26 mouse cellular contexts compared by ENCODE assay signal in genomic region chr6:86519767-86520345, GRCm38 (mm10). TPM values are rescaled to one million over a fixed set of nuclear protein-coding genes. Genes with fewer than 3 reads are reported as not detected.
DNase-seq lines count a peak whose midpoint lies in the region; ATAC-seq and TF ChIP-seq lines count a peak whose summit lies in the region.
"Had no signal": no experiment of that assay in that cellular context is flagged by ENCODE, and none has a peak within 500 bp of the region (broad histone marks: within the 10 kb centered on the region; RNA-seq: fewer than 3 reads in every experiment).

No protein-coding gene starts in this region.

- H3K27ac ChIP-seq in midbrain, embryonic 11.5 days (ENCODE audit: low read depth, low read length), result no peak overlapping the region
- H3K27ac ChIP-seq in midbrain, embryonic 16.5 days (ENCODE audit: low read length), result no peak overlapping the region
- peak overlapping the region; percentile 92 for H3K27ac ChIP-seq in ES-E14 (ENCODE audit: insufficient read depth, low read depth, low read length, poor library complexity, severe bottlenecking)
- H3K27ac ChIP-seq in kidney, embryonic 15.5 days, result peak overlapping the region; percentile 51
- H3K27ac ChIP-seq: embryonic facial prominence, embryonic 15.5 days; heart, adult 2 months; heart, embryonic 13.5 days; hindbrain, embryonic 13.5 days; limb, embryonic 13.5 days; liver, embryonic 14.5 days; stomach, embryonic 15.5 days had no signal

- WGBS in midbrain, embryonic 11.5 days, result 86% methylated on average over 3 of the region's 3 CpGs
- WGBS in midbrain, embryonic 16.5 days, result 79% methylated on average over 3 of the region's 3 CpGs
- WGBS in kidney, embryonic 15.5 days, result 64% methylated on average over 3 of the region's 3 CpGs

- no peaks in the 10 kb centered on the region for H3K27me3 ChIP-seq in midbrain, embryonic 11.5 days (ENCODE audit: control insufficient read depth, insufficient read depth, low read length)
- H3K27me3 ChIP-seq in midbrain, embryonic 16.5 days (ENCODE audit: control insufficient read depth, insufficient read depth, low read depth, low read length), result no peaks in the 10 kb centered on the region
- no peaks in the 10 kb centered on the region for H3K27me3 ChIP-seq in kidney, embryonic 15.5 days
- H3K27me3 ChIP-seq: embryonic facial prominence, embryonic 15.5 days; heart, embryonic 13.5 days; hindbrain, embryonic 13.5 days; limb, embryonic 13.5 days; Patski; stomach, embryonic 15.5 days had no signal

- intact Hi-C loops in heart, postnatal 36 days (cut with DNase I), result no loop called here

- ATAC-seq in midbrain, embryonic 11.5 days (ENCODE audit: low FRiP score), result no peak
- no peak for ATAC-seq in midbrain, embryonic 16.5 days
- ATAC-seq in kidney, embryonic 15.5 days (replicated peaks; ENCODE audit: low FRiP score), result no peak
- ATAC-seq: forebrain, embryonic 14.5 days; inflammation-experienced regulatory T-cells, adult 6 months; Patski had no signal

- peak; percentile 33 for DNase-seq in midbrain, embryonic 11.5 days (ENCODE audit: low spot score, missing footprints)
- DNase-seq in ES-E14 (ENCODE audit: low read depth, low spot score), result peak; percentile 68
- DNase-seq in kidney, postnatal 36 days, result peak; percentile 38 to 53
- no peak for DNase-seq in cerebellum, postnatal 36 days
- no peak for DNase-seq in heart, adult 11 months
- DNase-seq in heart, postnatal 36 days, result no peak
- DNase-seq: adrenal gland, postnatal 10 days; cerebellum, adult 9-10 months; gastrocnemius, postnatal 25 days; heart, adult 2 months; layer of hippocampus, adult 9-11 months; lung, embryonic 14.5 days; lung, postnatal 4 days; thymus, adult 18-20 months; thymus, postnatal 4 days had no signal

- in situ Hi-C loops in ES-E14 (cut with MboI; ENCODE audit: low sequenced_read_pairs in 2 of 2, unreplicated experiment in 2 of 2), result no loop called here

- H3K9me3 ChIP-seq in midbrain, embryonic 11.5 days (ENCODE audit: control insufficient read depth, low read length), result no peaks in the 10 kb centered on the region
- H3K9me3 ChIP-seq in midbrain, embryonic 16.5 days (replicated peaks; ENCODE audit: control insufficient read depth, low read length, poor library complexity, severe bottlenecking), result no peaks in the 10 kb centered on the region
- no peaks in the 10 kb centered on the region for H3K9me3 ChIP-seq in ES-E14 (ENCODE audit: control insufficient read depth, insufficient read depth, low read depth, low read length)
- H3K9me3 ChIP-seq in kidney, embryonic 15.5 days (replicated peaks), result no peaks in the 10 kb centered on the region
- H3K9me3 ChIP-seq: embryonic facial prominence, embryonic 15.5 days; heart, embryonic 13.5 days; hindbrain, embryonic 13.5 days; limb, embryonic 13.5 days; stomach, embryonic 15.5 days had no signal

- 0 out of 2 replicates have a peak, but pooled peaks cover 2% of the 10 kb centered on the region for H3K36me3 ChIP-seq in midbrain, embryonic 11.5 days (ENCODE audit: control insufficient read depth, insufficient read depth, low read length)
- H3K36me3 ChIP-seq in midbrain, embryonic 16.5 days (ENCODE audit: control insufficient read depth, insufficient read depth, low read length), result peaks cover 4% of the 10 kb centered on the region
- H3K36me3 ChIP-seq in ES-E14 (ENCODE audit: control insufficient read depth, insufficient read depth, low read length, poor library complexity, severe bottlenecking), result peaks cover 13% of the 10 kb centered on the region
- peaks cover 20% of the 10 kb centered on the region for H3K36me3 ChIP-seq in kidney, embryonic 15.5 days

- H3K4me1 ChIP-seq in midbrain, embryonic 11.5 days (ENCODE audit: control insufficient read depth, insufficient read depth, low read length), result peaks cover 11% of the 10 kb centered on the region
- peaks cover 19% of the 10 kb centered on the region for H3K4me1 ChIP-seq in midbrain, embryonic 16.5 days (ENCODE audit: control insufficient read depth, insufficient read depth, low read length)
- peaks cover 0 to 12% of the 10 kb centered on the region in 2 experiments; a peak in 2 of 4 replicates for H3K4me1 ChIP-seq in ES-E14 (ENCODE audit: control insufficient read depth in 2 of 2, insufficient read depth in 2 of 2, low read length in 2 of 2, poor library complexity in 1 of 2)
- peaks cover 16% of the 10 kb centered on the region for H3K4me1 ChIP-seq in kidney, embryonic 15.5 days

- no peak overlapping the region for H3K9ac ChIP-seq in midbrain, embryonic 11.5 days (ENCODE audit: low read length)
- H3K9ac ChIP-seq in midbrain, embryonic 16.5 days (ENCODE audit: low read depth, low read length), result no peak overlapping the region
- no peak overlapping the region for H3K9ac ChIP-seq in ES-E14 (ENCODE audit: insufficient read depth, low read depth, low read length, poor library complexity, severe bottlenecking)
- H3K9ac ChIP-seq in kidney, embryonic 15.5 days, result no peak overlapping the region
- H3K9ac ChIP-seq: embryonic facial prominence, embryonic 15.5 days; heart, embryonic 13.5 days; hindbrain, embryonic 13.5 days; limb, embryonic 13.5 days; liver, embryonic 14.5 days; lung, embryonic 14.5 days; stomach, embryonic 15.5 days had no signal

- no peak overlapping the region for H3K4me3 ChIP-seq in midbrain, embryonic 11.5 days (ENCODE audit: low read depth, low read length)
- H3K4me3 ChIP-seq in midbrain, embryonic 16.5 days (ENCODE audit: low read depth, low read length), result no peak overlapping the region
- H3K4me3 ChIP-seq in ES-E14 (ENCODE audit: insufficient read depth in 1 of 2, low read depth in 1 of 2, low read length in 2 of 2, poor library complexity in 1 of 2, severe bottlenecking in 1 of 2), result no peak overlapping the region
- no peak overlapping the region for H3K4me3 ChIP-seq in kidney, embryonic 15.5 days (replicated peaks)
- H3K4me3 ChIP-seq: embryonic facial prominence, embryonic 15.5 days; heart, adult 2 months; heart, embryonic 13.5 days; hindbrain, embryonic 13.5 days; limb, embryonic 13.5 days; stomach, embryonic 15.5 days had no signal

- no peak overlapping the region for H3K4me2 ChIP-seq in midbrain, embryonic 11.5 days
- no peak overlapping the region for H3K4me2 ChIP-seq in midbrain, embryonic 16.5 days (ENCODE audit: low read length)
- no peak overlapping the region for H3K4me2 ChIP-seq in kidney, embryonic 15.5 days
- H3K4me2 ChIP-seq: embryonic facial prominence, embryonic 15.5 days; heart, embryonic 13.5 days; hindbrain, embryonic 13.5 days; limb, embryonic 13.5 days; lung, embryonic 14.5 days; stomach, embryonic 15.5 days had no signal

TF ChIP-seq in ES-E14, 5 proteins besides CTCF, POLR2A, EP300 and RAD21:
- TF ChIP-seq HCFC1 (IDR thresholded peaks at IDR 0.05; ENCODE audit: borderline replicate concordance, insufficient read depth, low read length) (no peak), MAFK (IDR thresholded peaks at IDR 0.05; ENCODE audit: insufficient read depth, low read depth, low read length) (0 out of 2 replicates have a peak, but pooled peaks have one; percentile 16), CHD2 (IDR thresholded peaks at IDR 0.05; ENCODE audit: low read depth, low read length) (peak; percentile 59; the same call in 1 of the 2 replicates), ZC3H11A (IDR thresholded peaks at IDR 0.05; ENCODE audit: borderline replicate concordance, low read depth, low read length) (no peak), ZNF384 (IDR thresholded peaks at IDR 0.05; ENCODE audit: low read depth, low read length) (no peak)

RNA-seq across cellular contexts. Expression of gene Pcbp1, which starts 6.3 kb away (rescaled TPM):
- 418 and 497 TPM in 2 replicates for polyA plus RNA-seq in midbrain, embryonic 11.5 days (2014; fragmentation: Nextera tagmentation; extraction: Ambion mirVana)
- 190 and 269 TPM in 2 replicates for polyA plus RNA-seq in midbrain, embryonic 16.5 days (2015; fragmentation: Nextera tagmentation; extraction: Ambion mirVana)
- total RNA-seq in ES-E14 (2012; rRNA removed), result 68.4 and 102 TPM in 2 replicates
- polyA plus RNA-seq in kidney, embryonic 15.5 days (2015; fragmentation: Nextera tagmentation; extraction: Ambion mirVana), result 488 and 506 TPM in 2 replicates
- total RNA-seq in heart, postnatal 36 days (2021), result 100 to 1,000 TPM; 147 to 159 TPM

Comparison
In these comparisons a context has a peak if more than half of its experiments do, and no peak if none do; other contexts are left out.
1. DNase-seq: peak in midbrain, embryonic 11.5 days (single experiment), ES-E14 (single experiment) and kidney, postnatal 36 days (2 of 2); none in cerebellum, postnatal 36 days (0 of 2), heart, adult 11 months (single experiment) and heart, postnatal 36 days (0 of 2).
2. H3K27ac ChIP-seq: peak in ES-E14 (single experiment) and kidney, embryonic 15.5 days (single experiment); none in midbrain, embryonic 11.5 days (single experiment) and midbrain, embryonic 16.5 days (single experiment).